10 mouse cellular contexts compared by ENCODE assay signal in the genomic region with DNA sequence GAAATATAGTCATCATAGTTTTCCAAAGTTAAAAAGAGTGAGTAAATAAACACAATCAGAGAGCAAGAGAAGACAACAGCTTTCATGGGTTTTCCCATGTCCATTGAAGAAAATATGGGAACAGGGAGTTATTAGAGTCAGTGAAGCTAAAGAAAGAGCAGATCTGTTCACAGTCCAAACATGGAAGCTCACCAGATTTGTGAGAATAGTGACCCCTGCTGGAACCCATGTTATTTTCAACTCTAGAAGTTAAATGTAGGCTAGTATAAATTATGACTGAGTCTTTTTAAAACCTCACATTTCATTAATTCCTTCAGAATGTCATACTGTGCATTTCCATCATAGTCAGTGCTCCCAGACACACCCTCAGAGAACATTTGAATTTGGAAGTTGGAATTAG. TPM values are rescaled to one million over a fixed set of nuclear protein-coding genes. Genes with fewer than 3 reads are reported as not detected.
A peak's percentile ranks its signal among the peaks of the same experiment; 100 is the strongest.
DNase-seq lines count a peak whose midpoint lies in the region; ATAC-seq and TF ChIP-seq lines count a peak whose summit lies in the region.
"Had no signal": no experiment of that assay in that cellular context is flagged by ENCODE, and none has a peak within 500 bp of the region (broad histone marks: within the 10 kb centered on the region; RNA-seq: fewer than 3 reads in every experiment).

No protein-coding gene starts in this region.

- no peaks in the 10 kb centered on the region for H3K9me3 ChIP-seq in kidney, embryonic 15.5 days (replicated peaks)
- no peaks in the 10 kb centered on the region for H3K9me3 ChIP-seq in embryonic facial prominence, embryonic 14.5 days (ENCODE audit: control insufficient read depth, low read length)
- H3K9me3 ChIP-seq: embryonic facial prominence, embryonic 15.5 days had no signal

- no peak overlapping the region for H3K4me3 ChIP-seq in kidney, adult 2 months (ENCODE audit: insufficient read depth, low read depth, low read length)
- no peak overlapping the region for H3K4me3 ChIP-seq in kidney, embryonic 15.5 days (replicated peaks)
- no peak overlapping the region for H3K4me3 ChIP-seq in embryonic facial prominence, embryonic 14.5 days (ENCODE audit: low read depth, low read length)
- H3K4me3 ChIP-seq: embryonic facial prominence, embryonic 15.5 days had no signal

- no peak overlapping the region for H3K4me2 ChIP-seq in kidney, embryonic 15.5 days
- H3K4me2 ChIP-seq in embryonic facial prominence, embryonic 14.5 days (ENCODE audit: low read depth, low read length) = no peak overlapping the region
- H3K4me2 ChIP-seq: embryonic facial prominence, embryonic 15.5 days had no signal

- no peaks in the 10 kb centered on the region for H3K27me3 ChIP-seq in kidney, adult 2 months (replicated peaks; ENCODE audit: control insufficient read depth, insufficient read depth, low read length)
- no peaks in the 10 kb centered on the region for H3K27me3 ChIP-seq in kidney, embryonic 15.5 days
- H3K27me3 ChIP-seq in embryonic facial prominence, embryonic 14.5 days (replicated peaks; ENCODE audit: control insufficient read depth, insufficient read depth, low read length) = no peaks in the 10 kb centered on the region
- H3K27me3 ChIP-seq: embryonic facial prominence, embryonic 15.5 days had no signal

- ATAC-seq in cerebellum, adult (ENCODE audit: insufficient number of reproducible peaks, low FRiP score, low TSS enrichment) = peak; percentile 70
- no peak for ATAC-seq in kidney, embryonic 15.5 days (replicated peaks; ENCODE audit: low FRiP score)
- no peak for ATAC-seq in embryonic facial prominence, embryonic 14.5 days (ENCODE audit: low read depth)

- no peaks in the 10 kb centered on the region for H3K4me1 ChIP-seq in kidney, adult 2 months (ENCODE audit: control insufficient read depth, insufficient read depth, low read length)
- H3K4me1 ChIP-seq in kidney, embryonic 15.5 days = no peaks in the 10 kb centered on the region
- H3K4me1 ChIP-seq in embryonic facial prominence, embryonic 14.5 days (ENCODE audit: control insufficient read depth, insufficient read depth, low read length) = no peaks in the 10 kb centered on the region
- H3K4me1 ChIP-seq: embryonic facial prominence, embryonic 15.5 days had no signal

- H3K9ac ChIP-seq in kidney, embryonic 15.5 days = no peak overlapping the region
- H3K9ac ChIP-seq in embryonic facial prominence, embryonic 14.5 days (ENCODE audit: low read depth, low read length) = no peak overlapping the region
- H3K9ac ChIP-seq: embryonic facial prominence, embryonic 15.5 days had no signal

- no peak overlapping the region for H3K27ac ChIP-seq in kidney, adult 2 months (ENCODE audit: insufficient read depth, low read depth, low read length)
- no peak overlapping the region for H3K27ac ChIP-seq in kidney, embryonic 15.5 days
- H3K27ac ChIP-seq in embryonic facial prominence, embryonic 14.5 days (replicated peaks; ENCODE audit: low read depth, low read length) = no peak overlapping the region
- H3K27ac ChIP-seq: embryonic facial prominence, embryonic 15.5 days had no signal

- TF ChIP-seq POLR2A in kidney, adult 2 months (IDR thresholded peaks at IDR 0.05; ENCODE audit: low read depth, low read length) = no peak

- no peak for DNase-seq in cerebellum, adult 11-12 months
- peak; percentile 30 for DNase-seq in kidney, adult 2 months
- DNase-seq in A20 (ENCODE audit: low read depth, low spot score) = peak; percentile 46
- peak; percentile 70 for DNase-seq in embryonic facial prominence, embryonic 14.5 days (ENCODE audit: low spot score)
- no peak for DNase-seq in testis, postnatal 14 days (ENCODE audit: low spot score)
- no peak for DNase-seq in ovary, postnatal 10 days (ENCODE audit: low spot score)
- DNase-seq: kidney, adult 11 months had no signal

- no peaks in the 10 kb centered on the region for H3K36me3 ChIP-seq in kidney, adult 2 months (ENCODE audit: control insufficient read depth, insufficient read depth, low read length)
- H3K36me3 ChIP-seq in kidney, embryonic 15.5 days = no peaks in the 10 kb centered on the region
- no peaks in the 10 kb centered on the region for H3K36me3 ChIP-seq in embryonic facial prominence, embryonic 14.5 days (ENCODE audit: control insufficient read depth, insufficient read depth, low read length)
- H3K36me3 ChIP-seq: embryonic facial prominence, embryonic 15.5 days had no signal

- no peak for TF ChIP-seq CTCF in kidney, adult 2 months (conservative IDR thresholded peaks at IDR 0.05; ENCODE audit: insufficient read depth, insufficient read length, low read depth, low read length)

RNA-seq across cellular contexts. Expression of a gene that starts 12.6 kb away (rescaled TPM):
- polyA plus RNA-seq in kidney, adult 2 months (2012; rRNA removed) = 1.1 and 2.1 TPM in 2 replicates
- 8.5 and 8.6 TPM in 2 replicates for polyA plus RNA-seq in kidney, embryonic 15.5 days (2015; fragmentation: Nextera tagmentation; extraction: Ambion mirVana)
- 4.1 and 4.6 TPM in 2 replicates for polyA plus RNA-seq in embryonic facial prominence, embryonic 14.5 days (2014; fragmentation: Nextera tagmentation; extraction: Ambion mirVana)

RNA-seq across cellular contexts. Expression of a gene that starts 28.9 kb away (rescaled TPM):
- 0.20 TPM in 1 of 2 replicates, not detected in the other for polyA plus RNA-seq in kidney, adult 2 months (2012; rRNA removed)
- 0.38 and 0.72 TPM in 2 replicates for polyA plus RNA-seq in kidney, embryonic 15.5 days (2015; fragmentation: Nextera tagmentation; extraction: Ambion mirVana)
- 20.2 and 20.5 TPM in 2 replicates for polyA plus RNA-seq in embryonic facial prominence, embryonic 14.5 days (2014; fragmentation: Nextera tagmentation; extraction: Ambion mirVana)

Comparison
In these comparisons a context has a peak if more than half of its experiments do, and no peak if none do; other contexts are left out.
1. DNase-seq: peak in kidney, adult 2 months (single experiment), A20 (single experiment) and embryonic facial prominence, embryonic 14.5 days (single experiment); none in cerebellum, adult 11-12 months (single experiment), testis, postnatal 14 days (single experiment) and ovary, postnatal 10 days (single experiment).
2. RNA of a gene that starts 28.9 kb away (polyA plus RNA-seq): 20.2 to 20.5 TPM in embryonic facial prominence, embryonic 14.5 days; 0.38 to 0.72 TPM in kidney, embryonic 15.5 days and 0.20 TPM in kidney, adult 2 months; every median in the first group is over 10 times any median in the second.